Comparison of ENCODE assay signal across 16 mouse cellular contexts in genomic region chr6:117497337-117497736, GRCm38 (mm10).
A peak's percentile ranks its signal among the peaks of the same experiment; 100 is the strongest.
DNase-seq lines count a peak whose midpoint lies in the region.
"Had no signal": no experiment of that assay in that cellular context is flagged by ENCODE, and none has a peak within 500 bp of the region (broad histone marks: within the 10 kb centered on the region; RNA-seq: fewer than 3 reads in every experiment).

No protein-coding gene starts in this region.

- no peak overlapping the region for H3K4me3 ChIP-seq in macrophage (ENCODE audit: inconsistent target)
- H3K4me3 ChIP-seq: embryonic facial prominence, embryonic 10.5 days; heart, embryonic 12.5 days; limb, embryonic 12.5 days; midbrain, embryonic 12.5 days had no signal

- DNase-seq in 3T3-L1 (ENCODE audit: low read depth, low spot score): peak; percentile 73
- DNase-seq in adipocyte (ENCODE audit: low spot score): peak; percentile 39
- DNase-seq in adrenal gland, postnatal 36 days: peak; percentile 74 to 75
- DNase-seq in kidney, postnatal 10 days: no peak
- DNase-seq in neural tube, embryonic 10.5 days (ENCODE audit: extremely low spot score, low spot score): no peak
- DNase-seq in right cerebral cortex, postnatal 4 days: no peak
- DNase-seq: cerebellum, adult 9-10 months; forebrain, postnatal 0 days; kidney, adult 18-20 months; liver, postnatal 0 days had no signal

- 0 out of 2 replicates have a peak overlapping the region, but pooled peaks have one; percentile 7 for H3K27ac ChIP-seq in macrophage
- H3K27ac ChIP-seq: embryonic facial prominence, embryonic 10.5 days; kidney, postnatal 0 days; limb, embryonic 12.5 days; midbrain, embryonic 12.5 days had no signal

- H3K79me2 ChIP-seq in macrophage (ENCODE audit: inconsistent target): no peaks in the 10 kb centered on the region

- WGBS in macrophage (ENCODE audit: missing documents): 29% methylated on average over 5 of the region's 5 CpGs

- H3K36me3 ChIP-seq in macrophage (ENCODE audit: inconsistent target): no peaks in the 10 kb centered on the region
- H3K36me3 ChIP-seq: embryonic facial prominence, embryonic 10.5 days; heart, embryonic 12.5 days; limb, embryonic 12.5 days; midbrain, embryonic 12.5 days had no signal

Comparison
In these comparisons a context has a peak if more than half of its experiments do, and no peak if none do; other contexts are left out.
1. DNase-seq: peak in 3T3-L1 (single experiment), adipocyte (single experiment) and adrenal gland, postnatal 36 days (2 of 2); none in kidney, postnatal 10 days (single experiment), neural tube, embryonic 10.5 days (single experiment) and right cerebral cortex, postnatal 4 days (single experiment).